Mouse (Mus musculus): ENCODE data around the gene Hspb2.

The Hspb2 gene

DNA sequence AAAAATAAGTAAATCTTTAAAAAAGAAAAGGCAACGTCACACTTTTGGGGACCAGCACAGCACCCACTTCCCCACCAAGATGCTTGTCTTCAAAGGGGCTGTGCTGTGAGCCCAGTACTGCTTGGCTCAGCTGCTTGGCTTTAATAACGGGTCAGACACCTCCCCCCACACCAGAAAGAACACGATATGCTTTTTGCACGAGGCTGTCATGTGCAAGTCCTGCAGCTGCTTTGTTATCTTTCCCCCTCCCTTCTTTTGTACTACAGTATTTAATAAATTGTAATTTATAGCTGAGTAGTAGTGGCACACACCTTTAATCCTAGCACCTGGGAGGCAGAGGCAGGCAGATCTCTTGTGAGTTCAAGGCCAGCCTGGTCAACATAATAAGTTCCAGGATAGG is 33.3 kb downstream of the Hspb2 start:
- no peak for DNase-seq (ENCODE audit: extremely low spot score, low read depth, low spot score)

- no peak for DNase-seq (ENCODE audit: extremely low spot score, low read depth, low spot score)
Observed at GRCm38 (mm10) chr9:50714188-50714587, 38.0 kb downstream of the Hspb2 start.

- no peak for DNase-seq (ENCODE audit: extremely low spot score, low read depth, low spot score)
Observed at GRCm38 (mm10) chr9:50711337-50711736, 40.8 kb downstream of the Hspb2 start.

GRCm38 (mm10) chr9:50709108-50709507 is 43.0 kb downstream of the Hspb2 start:
- no peak for DNase-seq (ENCODE audit: extremely low spot score, low read depth, low spot score)

DNA sequence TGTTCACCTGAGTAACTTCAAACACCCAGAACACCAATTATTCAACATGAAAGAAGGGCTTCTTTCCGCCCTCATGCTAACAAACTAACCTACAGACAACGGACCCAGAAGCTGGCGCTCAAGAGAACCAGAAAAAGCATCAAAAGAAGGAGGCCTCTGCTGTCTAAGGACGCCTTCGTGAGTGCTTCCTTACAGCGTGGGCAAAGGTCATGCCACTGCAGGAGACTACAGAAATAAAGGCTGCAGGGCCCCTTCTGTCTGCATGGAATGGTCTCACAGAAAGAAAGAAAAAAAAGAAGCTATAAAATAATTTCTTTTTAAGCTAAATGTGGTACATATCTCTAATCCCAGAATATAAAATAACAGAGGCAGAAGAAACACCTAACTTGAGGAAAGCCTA is 47.2 kb downstream of the Hspb2 start:
- DNase-seq (ENCODE audit: extremely low spot score, low read depth, low spot score), result no peak

All from hindlimb bud, embryonic 11.5 days (tissue).